Mouse (Mus musculus): ENCODE results near the gene Rtn4rl2. TPM values are rescaled to one million over a fixed set of nuclear protein-coding genes. Genes with fewer than 3 reads are reported as not detected.

The Rtn4rl2 gene
- polyA plus RNA-seq, 1 experiment, result 0.13 TPM

- no peak overlapping the region for H3K4me2 ChIP-seq (ENCODE audit: low read depth)
- no peaks in the 10 kb centered on the region for H3K36me3 ChIP-seq (ENCODE audit: control insufficient read depth, insufficient read depth)
- TF ChIP-seq USF1 (IDR thresholded peaks at IDR 0.05; ENCODE audit: low read depth), result no peak
- TF ChIP-seq REST (IDR thresholded peaks at IDR 0.05; ENCODE audit: insufficient read depth, insufficient read length), result no peak
- no peak for TF ChIP-seq POLR2AphosphoS2 (IDR thresholded peaks at IDR 0.05; ENCODE audit: insufficient read length, low read depth)
- TF ChIP-seq MAX (IDR thresholded peaks at IDR 0.05; ENCODE audit: low read depth), result no peak
- TF ChIP-seq MYOD1 (IDR thresholded peaks at IDR 0.05; ENCODE audit: control insufficient read depth in 1 of 3, insufficient read length in 2 of 3, low read depth in 2 of 3), result no peak
- no peak for TF ChIP-seq POLR2A (IDR thresholded peaks at IDR 0.05; ENCODE audit: insufficient read length, low read depth)
- TF ChIP-seq CEBPB (IDR thresholded peaks at IDR 0.05; ENCODE audit: insufficient read depth, poor library complexity, severe bottlenecking), result no peak
- no peak for TF ChIP-seq MYOG (IDR thresholded peaks at IDR 0.05; ENCODE audit: control insufficient read depth in 1 of 3, insufficient read depth in 1 of 3, insufficient read length in 2 of 3, low read depth in 2 of 3)
- TF ChIP-seq TCF12 (IDR thresholded peaks at IDR 0.05; ENCODE audit: insufficient read depth, poor library complexity, severe bottlenecking), result no peak
- TF ChIP-seq TCF3 (IDR thresholded peaks at IDR 0.05; ENCODE audit: insufficient read length, low read depth), result no peak
- no peak for TF ChIP-seq E2F4 (IDR thresholded peaks at IDR 0.05; ENCODE audit: insufficient read depth)
- TF ChIP-seq SRF (IDR thresholded peaks at IDR 0.05; ENCODE audit: control insufficient read depth, insufficient read length, low read depth), result no peak
- peaks cover 56% of the 10 kb centered on the region for H3K27me3 ChIP-seq (ENCODE audit: control insufficient read depth, insufficient read depth, insufficient read length)
- no peak overlapping the region for H3ac ChIP-seq (ENCODE audit: control insufficient read depth, insufficient read length)
- no peak overlapping the region for H3K4me3 ChIP-seq
- H3K79me2 ChIP-seq (ENCODE audit: control insufficient read depth, insufficient read depth), result no peaks in the 10 kb centered on the region
Observed at GRCm38 (mm10) chr2:84870623-84871160, 15.8 kb downstream of the Rtn4rl2 start.

- no peak for TF ChIP-seq SRF (IDR thresholded peaks at IDR 0.05; ENCODE audit: control insufficient read depth, insufficient read length, low read depth)
- no peak for TF ChIP-seq E2F4 (IDR thresholded peaks at IDR 0.05; ENCODE audit: insufficient read depth)
- no peak for TF ChIP-seq MYOD1 (IDR thresholded peaks at IDR 0.05; ENCODE audit: control insufficient read depth in 1 of 3, insufficient read length in 2 of 3, low read depth in 2 of 3)
- no peak for TF ChIP-seq TCF3 (IDR thresholded peaks at IDR 0.05; ENCODE audit: insufficient read length, low read depth)
- TF ChIP-seq POLR2AphosphoS2 (IDR thresholded peaks at IDR 0.05; ENCODE audit: insufficient read length, low read depth), result no peak
- no peak for TF ChIP-seq REST (IDR thresholded peaks at IDR 0.05; ENCODE audit: insufficient read depth, insufficient read length)
- no peak for TF ChIP-seq MYOG (IDR thresholded peaks at IDR 0.05; ENCODE audit: control insufficient read depth in 1 of 3, insufficient read depth in 1 of 3, insufficient read length in 2 of 3, low read depth in 2 of 3)
- TF ChIP-seq POLR2A (IDR thresholded peaks at IDR 0.05; ENCODE audit: insufficient read length, low read depth), result no peak
- TF ChIP-seq USF1 (IDR thresholded peaks at IDR 0.05; ENCODE audit: low read depth), result no peak
- no peak for TF ChIP-seq CEBPB (IDR thresholded peaks at IDR 0.05; ENCODE audit: insufficient read depth, poor library complexity, severe bottlenecking)
- no peak for TF ChIP-seq MAX (IDR thresholded peaks at IDR 0.05; ENCODE audit: low read depth)
- TF ChIP-seq TCF12 (IDR thresholded peaks at IDR 0.05; ENCODE audit: insufficient read depth, poor library complexity, severe bottlenecking), result no peak
- Histone ChIP-seq H3K79me2 (ENCODE audit: control insufficient read depth, insufficient read depth) (no peaks in the 10 kb centered on the region), H3ac (ENCODE audit: control insufficient read depth, insufficient read length) (no peak overlapping the region), H3K27me3 (ENCODE audit: control insufficient read depth, insufficient read depth, insufficient read length) (peaks cover 43% of the 10 kb centered on the region), H3K4me2 (ENCODE audit: low read depth) (no peak overlapping the region), H3K4me3 (no peak overlapping the region), H3K36me3 (ENCODE audit: control insufficient read depth, insufficient read depth) (no peaks in the 10 kb centered on the region)
Observed at GRCm38 (mm10) chr2:84868977-84869376, 17.5 kb downstream of the Rtn4rl2 start.

GRCm38 (mm10) chr2:84868521-84868943 is 18.0 kb downstream of the Rtn4rl2 start:
- no peaks in the 10 kb centered on the region for H3K36me3 ChIP-seq (ENCODE audit: control insufficient read depth, insufficient read depth)
- TF ChIP-seq TCF3 (IDR thresholded peaks at IDR 0.05; ENCODE audit: insufficient read length, low read depth), result no peak
- no peak for TF ChIP-seq POLR2A (IDR thresholded peaks at IDR 0.05; ENCODE audit: insufficient read length, low read depth)
- no peak for TF ChIP-seq USF1 (IDR thresholded peaks at IDR 0.05; ENCODE audit: low read depth)
- TF ChIP-seq MYOD1 (IDR thresholded peaks at IDR 0.05; ENCODE audit: control insufficient read depth in 1 of 3, insufficient read length in 2 of 3, low read depth in 2 of 3), result no peak
- no peak for TF ChIP-seq MAX (IDR thresholded peaks at IDR 0.05; ENCODE audit: low read depth)
- TF ChIP-seq SRF (IDR thresholded peaks at IDR 0.05; ENCODE audit: control insufficient read depth, insufficient read length, low read depth), result no peak
- no peak for TF ChIP-seq POLR2AphosphoS2 (IDR thresholded peaks at IDR 0.05; ENCODE audit: insufficient read length, low read depth)
- no peak for TF ChIP-seq MYOG (IDR thresholded peaks at IDR 0.05; ENCODE audit: control insufficient read depth in 1 of 3, insufficient read depth in 1 of 3, insufficient read length in 2 of 3, low read depth in 2 of 3)
- no peak for TF ChIP-seq TCF12 (IDR thresholded peaks at IDR 0.05; ENCODE audit: insufficient read depth, poor library complexity, severe bottlenecking)
- no peak for TF ChIP-seq CEBPB (IDR thresholded peaks at IDR 0.05; ENCODE audit: insufficient read depth, poor library complexity, severe bottlenecking)
- TF ChIP-seq REST (IDR thresholded peaks at IDR 0.05; ENCODE audit: insufficient read depth, insufficient read length), result no peak
- no peak for TF ChIP-seq E2F4 (IDR thresholded peaks at IDR 0.05; ENCODE audit: insufficient read depth)
- no peak overlapping the region for H3ac ChIP-seq (ENCODE audit: control insufficient read depth, insufficient read length)
- no peak overlapping the region for H3K4me2 ChIP-seq (ENCODE audit: low read depth)
- peaks cover 41% of the 10 kb centered on the region for H3K27me3 ChIP-seq (ENCODE audit: control insufficient read depth, insufficient read depth, insufficient read length)
- H3K4me3 ChIP-seq, result no peak overlapping the region
- no peaks in the 10 kb centered on the region for H3K79me2 ChIP-seq (ENCODE audit: control insufficient read depth, insufficient read depth)

GRCm38 (mm10) chr2:84865616-84866571 is 20.6 kb downstream of the Rtn4rl2 start:
- TF ChIP-seq MAX (IDR thresholded peaks at IDR 0.05; ENCODE audit: low read depth), result no peak
- no peak for TF ChIP-seq CEBPB (IDR thresholded peaks at IDR 0.05; ENCODE audit: insufficient read depth, poor library complexity, severe bottlenecking)
- no peak for TF ChIP-seq REST (IDR thresholded peaks at IDR 0.05; ENCODE audit: insufficient read depth, insufficient read length)
- TF ChIP-seq TCF12 (IDR thresholded peaks at IDR 0.05; ENCODE audit: insufficient read depth, poor library complexity, severe bottlenecking), result no peak
- no peak for TF ChIP-seq MYOG (IDR thresholded peaks at IDR 0.05; ENCODE audit: control insufficient read depth in 1 of 3, insufficient read depth in 1 of 3, insufficient read length in 2 of 3, low read depth in 2 of 3)
- no peak for TF ChIP-seq E2F4 (IDR thresholded peaks at IDR 0.05; ENCODE audit: insufficient read depth)
- no peak for TF ChIP-seq POLR2A (IDR thresholded peaks at IDR 0.05; ENCODE audit: insufficient read length, low read depth)
- TF ChIP-seq SRF (IDR thresholded peaks at IDR 0.05; ENCODE audit: control insufficient read depth, insufficient read length, low read depth), result no peak
- no peak for TF ChIP-seq MYOD1 (IDR thresholded peaks at IDR 0.05; ENCODE audit: control insufficient read depth in 1 of 3, insufficient read length in 2 of 3, low read depth in 2 of 3)
- no peak for TF ChIP-seq POLR2AphosphoS2 (IDR thresholded peaks at IDR 0.05; ENCODE audit: insufficient read length, low read depth)
- no peak for TF ChIP-seq USF1 (IDR thresholded peaks at IDR 0.05; ENCODE audit: low read depth)
- TF ChIP-seq TCF3 (IDR thresholded peaks at IDR 0.05; ENCODE audit: insufficient read length, low read depth), result no peak
- Histone ChIP-seq H3K27me3 (ENCODE audit: control insufficient read depth, insufficient read depth, insufficient read length) (peaks cover 15% of the 10 kb centered on the region), H3K36me3 (ENCODE audit: control insufficient read depth, insufficient read depth) (no peaks in the 10 kb centered on the region), H3K79me2 (ENCODE audit: control insufficient read depth, insufficient read depth) (no peaks in the 10 kb centered on the region), H3ac (ENCODE audit: control insufficient read depth, insufficient read length) (no peak overlapping the region), H3K4me2 (ENCODE audit: low read depth) (peak overlapping the region; percentile 42), H3K4me3 (no peak overlapping the region)

Measured in myocyte (in vitro differentiated cells).